Mouse (Mus musculus) midbrain, embryonic 15.5 days (tissue): ENCODE measurements around the gene Il5ra. TPM values are rescaled to one million over a fixed set of nuclear protein-coding genes. Genes with fewer than 3 reads are reported as not detected.

Source experiments
- ATAC-seq: fragments of 200-750 bp; cut with Nextera tagmentation; replicated peaks from 2 replicates; pipeline ENCODE4 v1.8.0; 2017; ENCODE audit warnings: moderate TSS enrichment
- H3K27ac ChIP-seq: fragments of 300-500 bp; sonication (generic); 2 replicates; pipeline ENCODE4 v1.5.1; 2015; ENCODE audit warnings: mild to moderate bottlenecking, inconsistent platforms
- H3K27me3 ChIP-seq: fragments of 300-500 bp; sonication (generic); replicated peaks from 2 replicates; pipeline ENCODE4 v1.6.1; 2015; ENCODE audit warnings: inconsistent platforms
- H3K36me3 ChIP-seq: fragments of 300-500 bp; sonication (generic); replicated peaks from 2 replicates; pipeline ENCODE4 v1.6.1; 2015; ENCODE audit warnings: inconsistent platforms
- H3K4me1 ChIP-seq: fragments of 300-500 bp; sonication (generic); 2 replicates; pipeline ENCODE4 v1.6.1; 2015; ENCODE audit warnings: inconsistent platforms
- H3K4me2 ChIP-seq: fragments of 300-500 bp; sonication (generic); 2 replicates; pipeline ENCODE4 v1.6.1; 2015; ENCODE audit warnings: inconsistent platforms, mild to moderate bottlenecking, moderate library complexity
- H3K4me3 ChIP-seq: fragments of 300-500 bp; sonication (generic); 2 replicates; pipeline ENCODE4 v1.5.1; 2015; ENCODE audit warnings: mild to moderate bottlenecking, inconsistent platforms
- H3K9ac ChIP-seq: fragments of 300-500 bp; sonication (generic); 2 replicates; pipeline ENCODE4 v1.6.1; 2015; ENCODE audit warnings: mild to moderate bottlenecking, inconsistent platforms
- H3K9me3 ChIP-seq: fragments of 300-500 bp; sonication (generic); 2 replicates; pipeline ENCODE4 v1.6.1; 2016; ENCODE audit warnings: inconsistent platforms
- WGBS: fragments of 180-500 bp; shearing (Covaris S2); methylation state at CpG from one replicate; pipeline ENCODE4 v1.1.7; 2015; ENCODE audit warnings: mixed read lengths; 5-methylcytosine and 5-hydroxymethylcytosine counted together
- polyA plus RNA-seq: library from polyadenylated mRNA; unstranded; fragments of >200 nt; fragmentation: Nextera tagmentation; extraction: Ambion mirVana; gene quantifications from 2 replicates; pipeline ENCODE4 v1.2.1, GENCODE M21; 2015

The Il5ra gene
- polyA plus RNA-seq, 1 experiment from 2014 or later = not detected

- WGBS = 76% methylated on average over 1 of the region's 1 CpGs
- Histone ChIP-seq H3K9ac (no peak overlapping the region), H3K27ac (no peak overlapping the region), H3K27me3 (no peaks in the 10 kb centered on the region), H3K9me3 (no peaks in the 10 kb centered on the region), H3K4me1 (no peaks in the 10 kb centered on the region), H3K4me2 (no peak overlapping the region), H3K4me3 (no peak overlapping the region), H3K36me3 (no peaks in the 10 kb centered on the region)
- ATAC-seq = no peak
These were observed 12.6 kb upstream of the Il5ra start for GRCm38 (mm10) chr6:106761486-106761885.

- Histone ChIP-seq H3K27ac (no peak overlapping the region), H3K36me3 (no peaks in the 10 kb centered on the region), H3K4me3 (no peak overlapping the region), H3K4me2 (no peak overlapping the region), H3K4me1 (no peaks in the 10 kb centered on the region), H3K9me3 (no peaks in the 10 kb centered on the region), H3K9ac (no peak overlapping the region), H3K27me3 (no peaks in the 10 kb centered on the region)
- ATAC-seq = no peak
- WGBS = 92% methylated on average over 3 of the region's 3 CpGs
These were observed 11.8 kb upstream of the Il5ra start for GRCm38 (mm10) chr6:106760473-106761218.

- no peak overlapping the region for H3K9ac ChIP-seq
- no peaks in the 10 kb centered on the region for H3K9me3 ChIP-seq
- H3K36me3 ChIP-seq = no peaks in the 10 kb centered on the region
- H3K4me3 ChIP-seq = no peak overlapping the region
- no peak for ATAC-seq
- H3K27ac ChIP-seq = no peak overlapping the region
- WGBS = 78% methylated on average over 3 of the region's 3 CpGs
- H3K4me2 ChIP-seq = no peak overlapping the region
- H3K27me3 ChIP-seq = no peaks in the 10 kb centered on the region
- H3K4me1 ChIP-seq = no peaks in the 10 kb centered on the region
These were observed 9.5 kb upstream of the Il5ra start for GRCm38 (mm10) chr6:106758299-106758698.

- no peaks in the 10 kb centered on the region for H3K36me3 ChIP-seq
- no peak overlapping the region for H3K4me2 ChIP-seq
- no peaks in the 10 kb centered on the region for H3K27me3 ChIP-seq
- no peak for ATAC-seq
- WGBS = 88% methylated on average over 7 of the region's 7 CpGs
- H3K27ac ChIP-seq = no peak overlapping the region
- no peaks in the 10 kb centered on the region for H3K4me1 ChIP-seq
- H3K9me3 ChIP-seq = no peaks in the 10 kb centered on the region
- H3K9ac ChIP-seq = no peak overlapping the region
- H3K4me3 ChIP-seq = no peak overlapping the region
These were observed 1.5 kb upstream of the Il5ra start for GRCm38 (mm10) chr6:106750291-106750690.

GRCm38 (mm10) chr6:106747804-106748203 lies 1.0 kb downstream of the Il5ra start:
- Histone ChIP-seq H3K4me3 (no peak overlapping the region), H3K4me2 (no peak overlapping the region), H3K27ac (no peak overlapping the region), H3K4me1 (no peaks in the 10 kb centered on the region), H3K9ac (no peak overlapping the region), H3K27me3 (no peaks in the 10 kb centered on the region), H3K36me3 (no peaks in the 10 kb centered on the region), H3K9me3 (no peaks in the 10 kb centered on the region)
- ATAC-seq = no peak
- WGBS = 85% methylated on average over 3 of the region's 3 CpGs

- Histone ChIP-seq H3K4me3 (no peak overlapping the region), H3K4me1 (no peaks in the 10 kb centered on the region), H3K9ac (no peak overlapping the region), H3K4me2 (no peak overlapping the region), H3K9me3 (no peaks in the 10 kb centered on the region), H3K36me3 (no peaks in the 10 kb centered on the region), H3K27me3 (no peaks in the 10 kb centered on the region), H3K27ac (no peak overlapping the region)
- WGBS = 94% methylated on average over 5 of the region's 5 CpGs
- no peak for ATAC-seq
These were observed 1.6 kb downstream of the Il5ra start for GRCm38 (mm10) chr6:106747251-106747650.

- H3K4me2 ChIP-seq = no peak overlapping the region
- H3K9me3 ChIP-seq = no peaks in the 10 kb centered on the region
- no peaks in the 10 kb centered on the region for H3K27me3 ChIP-seq
- no peaks in the 10 kb centered on the region for H3K4me1 ChIP-seq
- H3K36me3 ChIP-seq = no peaks in the 10 kb centered on the region
- 82% methylated on average over 7 of the region's 7 CpGs for WGBS
- H3K4me3 ChIP-seq = no peak overlapping the region
- H3K9ac ChIP-seq = no peak overlapping the region
- H3K27ac ChIP-seq = no peak overlapping the region
- ATAC-seq = no peak
These were observed 3.0 kb downstream of the Il5ra start for GRCm38 (mm10) chr6:106745673-106746394.

- H3K9me3 ChIP-seq = no peaks in the 10 kb centered on the region
- H3K27me3 ChIP-seq = no peaks in the 10 kb centered on the region
- H3K27ac ChIP-seq = no peak overlapping the region
- no peak overlapping the region for H3K9ac ChIP-seq
- H3K4me1 ChIP-seq = no peaks in the 10 kb centered on the region
- ATAC-seq = no peak
- no peaks in the 10 kb centered on the region for H3K36me3 ChIP-seq
- 73% methylated on average over 7 of the region's 7 CpGs for WGBS
- no peak overlapping the region for H3K4me3 ChIP-seq
- H3K4me2 ChIP-seq = no peak overlapping the region
These were observed 5.1 kb downstream of the Il5ra start for GRCm38 (mm10) chr6:106743556-106744233.

- 91% methylated on average over 1 of the region's 1 CpGs for WGBS
- Histone ChIP-seq H3K27me3 (no peaks in the 10 kb centered on the region), H3K4me2 (no peak overlapping the region), H3K27ac (no peak overlapping the region), H3K9ac (no peak overlapping the region), H3K4me3 (no peak overlapping the region), H3K4me1 (no peaks in the 10 kb centered on the region), H3K36me3 (no peaks in the 10 kb centered on the region), H3K9me3 (no peaks in the 10 kb centered on the region)
- no peak for ATAC-seq
These were observed 8.5 kb downstream of the Il5ra start for GRCm38 (mm10) chr6:106740244-106740825.

- Histone ChIP-seq H3K27me3 (no peaks in the 10 kb centered on the region), H3K27ac (no peak overlapping the region), H3K4me3 (no peak overlapping the region), H3K36me3 (no peaks in the 10 kb centered on the region), H3K9ac (no peak overlapping the region), H3K9me3 (no peaks in the 10 kb centered on the region), H3K4me2 (no peak overlapping the region), H3K4me1 (no peaks in the 10 kb centered on the region)
- no peak for ATAC-seq
- WGBS = 76% methylated on average over 3 of the region's 3 CpGs
These were observed 10.6 kb downstream of the Il5ra start for GRCm38 (mm10) chr6:106738229-106738628.

GRCm38 (mm10) chr6:106732563-106732962 lies 16.3 kb downstream of the Il5ra start:
- Histone ChIP-seq H3K4me2 (no peak overlapping the region), H3K9ac (no peak overlapping the region), H3K27ac (no peak overlapping the region), H3K4me1 (no peaks in the 10 kb centered on the region), H3K27me3 (no peaks in the 10 kb centered on the region), H3K36me3 (no peaks in the 10 kb centered on the region), H3K9me3 (no peaks in the 10 kb centered on the region), H3K4me3 (no peak overlapping the region)
- ATAC-seq = no peak
- 85% methylated on average over 4 of the region's 4 CpGs for WGBS

- Histone ChIP-seq H3K4me2 (no peak overlapping the region), H3K27ac (no peak overlapping the region), H3K4me1 (no peaks in the 10 kb centered on the region), H3K4me3 (no peak overlapping the region), H3K9ac (no peak overlapping the region), H3K27me3 (no peaks in the 10 kb centered on the region), H3K36me3 (no peaks in the 10 kb centered on the region), H3K9me3 (no peaks in the 10 kb centered on the region)
- WGBS = 86% methylated on average over 4 of the region's 4 CpGs
- ATAC-seq = no peak
These were observed 19.0 kb downstream of the Il5ra start for GRCm38 (mm10) chr6:106729682-106730314.
